Mouse (Mus musculus) midbrain, embryonic 14.5 days (tissue): ENCODE data around the gene Inpp5d. TPM values are rescaled to one million over a fixed set of nuclear protein-coding genes. Genes with fewer than 3 reads are reported as not detected.

Source experiments
- ATAC-seq: fragments of 200-750 bp; cut with Nextera tagmentation; 2 replicates; pipeline ENCODE4 v1.8.0; 2017; ENCODE audit warnings: moderate number of reproducible peaks, moderate library complexity; ENCODE audit not compliant: low FRiP score, low TSS enrichment
- DNase-seq: peaks from one replicate; pipeline ENCODE4 v3.0.0-alpha.2; 2015
- H3K27ac ChIP-seq: fragments of 300-500 bp; sonication (generic); replicated peaks from 2 replicates; pipeline ENCODE4 v1.5.1; 2014; ENCODE audit warnings: mild to moderate bottlenecking, low read depth, low read length, moderate library complexity
- H3K27me3 ChIP-seq: fragments of 300-500 bp; sonication (generic); 2 replicates; pipeline ENCODE4 v1.6.1; 2014; ENCODE audit warnings: low read length, control low read depth, mixed read lengths; ENCODE audit not compliant: control insufficient read depth, insufficient read depth
- H3K36me3 ChIP-seq: fragments of 300-500 bp; sonication (generic); 2 replicates; pipeline ENCODE4 v1.6.1; 2014; ENCODE audit warnings: low read length, control low read depth; ENCODE audit not compliant: control insufficient read depth, insufficient read depth
- H3K4me1 ChIP-seq: fragments of 300-500 bp; sonication (generic); 2 replicates; pipeline ENCODE4 v1.6.1; 2014; ENCODE audit warnings: mild to moderate bottlenecking, antibody characterized with exemption, low read length, control low read depth; ENCODE audit not compliant: control insufficient read depth, insufficient read depth
- H3K4me2 ChIP-seq: fragments of 300-500 bp; sonication (generic); 2 replicates; pipeline ENCODE4 v1.6.1; 2014; ENCODE audit warnings: mild to moderate bottlenecking, low read length, moderate library complexity
- H3K4me3 ChIP-seq: fragments of 300-500 bp; sonication (generic); replicated peaks from 2 replicates; pipeline ENCODE4 v1.5.1; 2014; ENCODE audit warnings: low read depth, low read length
- H3K9ac ChIP-seq: fragments of 300-500 bp; sonication (generic); replicated peaks from 2 replicates; pipeline ENCODE4 v1.6.1; 2014; ENCODE audit warnings: mild to moderate bottlenecking, low read length, moderate library complexity
- H3K9me3 ChIP-seq: fragments of 300-500 bp; sonication (generic); 2 replicates; pipeline ENCODE4 v1.6.1; 2016; ENCODE audit warnings: low read length, control low read depth, mixed read lengths; ENCODE audit not compliant: control insufficient read depth
- WGBS: fragments of 180-500 bp; shearing (Covaris S2); extraction: QIAGEN DNeasy Blood & Tissue Kit; methylation state at CpG from one replicate; pipeline ENCODE4 v1.1.7; 2014; 5-methylcytosine and 5-hydroxymethylcytosine counted together
- polyA plus RNA-seq: library from polyadenylated mRNA; unstranded; fragments of >200 nt; fragmentation: Nextera tagmentation; extraction: Ambion mirVana; gene quantifications from 2 replicates; pipeline ENCODE4 v1.2.1, GENCODE M21; 2014

Gene Inpp5d
- polyA plus RNA-seq, 1 experiment from 2014 or later = 4.6 TPM

DNA sequence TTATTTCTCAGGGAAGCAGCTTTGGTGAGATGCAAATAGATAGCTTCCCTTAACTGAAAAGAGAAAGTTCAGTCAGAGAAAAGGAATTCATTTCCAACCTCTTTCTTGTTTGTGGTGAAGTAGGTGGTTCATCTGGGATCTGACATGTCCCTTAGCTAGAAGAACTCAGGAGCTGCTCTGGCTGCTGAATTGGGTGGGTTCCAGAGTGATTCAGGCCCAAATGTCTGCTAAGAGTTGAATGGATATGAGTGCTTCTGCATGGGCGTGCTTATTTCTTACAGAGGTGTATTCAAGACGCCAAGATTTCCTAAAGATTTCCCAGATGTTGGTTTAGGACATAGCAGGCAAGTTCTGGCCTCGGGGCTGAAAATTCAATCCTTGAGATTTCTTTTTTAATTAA, 114.0 kb downstream of the Inpp5d start:
- ATAC-seq = no peak
- H3K4me1 ChIP-seq = no peaks in the 10 kb centered on the region
- H3K4me3 ChIP-seq = no peak overlapping the region
- H3K9ac ChIP-seq = no peak overlapping the region
- no peaks in the 10 kb centered on the region for H3K27me3 ChIP-seq
- H3K27ac ChIP-seq = no peak overlapping the region
- 86% methylated on average over 3 of the region's 3 CpGs for WGBS
- H3K4me2 ChIP-seq = no peak overlapping the region
- no peak for DNase-seq
- no peaks in the 10 kb centered on the region for H3K9me3 ChIP-seq
- no peaks in the 10 kb centered on the region for H3K36me3 ChIP-seq

DNA sequence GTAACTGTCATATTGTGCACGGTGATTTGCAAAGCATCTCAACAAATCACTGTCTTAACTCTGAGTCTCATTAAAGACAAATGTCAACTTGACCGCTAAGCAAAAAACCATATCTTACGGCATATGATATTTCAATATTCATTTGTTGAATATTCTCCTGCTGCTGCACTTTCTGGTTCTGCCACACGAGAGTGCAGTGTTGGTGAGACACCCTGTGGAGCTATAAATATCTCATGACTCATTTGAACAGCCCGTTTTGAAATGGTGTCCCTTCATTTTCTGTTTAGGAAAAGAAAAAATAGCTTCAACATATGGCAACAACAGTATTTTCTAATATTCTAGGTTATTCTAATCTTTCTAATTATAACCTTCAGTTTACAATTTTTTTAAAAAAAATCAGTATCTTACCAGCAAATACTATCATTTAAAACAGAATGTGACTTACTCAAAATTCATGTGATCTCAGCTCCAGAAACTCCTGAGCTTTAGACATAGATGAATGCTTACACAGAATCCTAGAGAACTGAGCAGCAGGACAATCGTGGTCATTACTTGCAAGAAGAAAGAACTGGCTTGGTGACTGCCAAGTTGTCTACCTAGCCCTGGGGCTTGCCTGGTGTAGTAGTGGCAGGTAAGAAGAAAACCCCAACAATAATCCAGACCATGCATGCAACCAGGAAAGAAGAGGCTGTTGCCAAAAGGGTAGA, 120.6 kb downstream of the Inpp5d start:
- WGBS = 84% methylated on average over 6 of the region's 6 CpGs

GRCm38 (mm10) chr1:87749360-87749973, 129.4 kb downstream of the Inpp5d start:
- H3K27ac ChIP-seq = no peak overlapping the region
- no peaks in the 10 kb centered on the region for H3K36me3 ChIP-seq
- DNase-seq (no peak), ATAC-seq (no peak)
- H3K9ac ChIP-seq = no peak overlapping the region
- H3K4me2 ChIP-seq = no peak overlapping the region
- H3K9me3 ChIP-seq = no peaks in the 10 kb centered on the region
- H3K4me1 ChIP-seq = no peaks in the 10 kb centered on the region
- no peak overlapping the region for H3K4me3 ChIP-seq
- H3K27me3 ChIP-seq = no peaks in the 10 kb centered on the region

More for the DNA sequence above, 120.6 kb downstream of the Inpp5d start:
- Histone ChIP-seq H3K4me1 (no peaks in the 10 kb centered on the region), H3K4me2 (no peak overlapping the region), H3K36me3 (no peaks in the 10 kb centered on the region), H3K9me3 (no peaks in the 10 kb centered on the region), H3K9ac (no peak overlapping the region), H3K4me3 (no peak overlapping the region), H3K27me3 (no peaks in the 10 kb centered on the region), H3K27ac (no peak overlapping the region)
- DNase-seq = no peak
- no peak for ATAC-seq

GRCm38 (mm10) chr1:87755641-87756470, 135.7 kb downstream of the Inpp5d start, which contains the start of gene Atg16l1:
Gene Atg16l1, plus strand, starts transcription at chr1:87755870.
- H3K27me3 ChIP-seq = no peaks in the 10 kb centered on the region
- H3K4me1 ChIP-seq = peaks cover 8% of the 10 kb centered on the region
- H3K9me3 ChIP-seq = no peaks in the 10 kb centered on the region
- H3K9ac ChIP-seq = peak within 1 kb of the TSS; percentile 92
- H3K27ac ChIP-seq = peak within 1 kb of the TSS; percentile 88
- 1% methylated on average over 79 of the region's 79 CpGs for WGBS
- peak within 1 kb of the TSS; percentile 86 for H3K4me2 ChIP-seq
- ATAC-seq = peak; percentile 99
- peaks cover 16% of the 10 kb centered on the region for H3K36me3 ChIP-seq
- peak; percentile 99 for DNase-seq
- H3K4me3 ChIP-seq = peak within 1 kb of the TSS; percentile 95

- no peaks in the 10 kb centered on the region for H3K27me3 ChIP-seq
- no peak for DNase-seq
These were observed 143.7 kb downstream of the Inpp5d start for GRCm38 (mm10) chr1:87763821-87764220.

DNA sequence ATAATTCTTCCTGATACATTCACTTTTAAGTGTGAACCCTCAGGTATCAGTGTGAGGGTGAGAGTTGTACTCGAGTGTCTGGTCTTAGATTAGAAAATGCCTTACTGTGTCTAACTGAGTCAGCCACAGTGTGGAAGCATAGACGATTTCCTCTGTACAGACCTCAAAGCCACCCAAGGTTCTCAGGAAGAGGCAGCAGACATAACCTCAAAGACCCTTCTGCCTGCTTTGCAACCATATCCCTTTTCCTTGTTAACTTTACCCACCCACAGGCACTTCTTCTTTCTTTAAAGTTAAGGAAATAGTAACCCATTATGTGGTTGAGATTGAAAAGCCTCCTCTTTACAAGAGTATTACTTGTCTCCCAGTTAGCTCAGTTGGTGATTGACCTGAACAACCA, 145.6 kb downstream of the Inpp5d start:
- Histone ChIP-seq H3K4me2 (no peak overlapping the region), H3K9me3 (no peaks in the 10 kb centered on the region), H3K36me3 (peaks cover 94% of the 10 kb centered on the region), H3K27me3 (no peaks in the 10 kb centered on the region), H3K4me1 (no peaks in the 10 kb centered on the region), H3K4me3 (no peak overlapping the region), H3K9ac (no peak overlapping the region), H3K27ac (no peak overlapping the region)
- 93% methylated on average over 2 of the region's 2 CpGs for WGBS
- DNase-seq (no peak), ATAC-seq (no peak)

More at GRCm38 (mm10) chr1:87763821-87764220, 143.7 kb downstream of the Inpp5d start:
- Histone ChIP-seq H3K4me3 (no peak overlapping the region), H3K4me1 (no peaks in the 10 kb centered on the region), H3K9ac (no peak overlapping the region), H3K27ac (no peak overlapping the region), H3K9me3 (no peaks in the 10 kb centered on the region), H3K4me2 (no peak overlapping the region), H3K36me3 (peaks cover 92% of the 10 kb centered on the region)
- ATAC-seq = no peak
- WGBS = 93% methylated on average over 3 of the region's 3 CpGs

DNA sequence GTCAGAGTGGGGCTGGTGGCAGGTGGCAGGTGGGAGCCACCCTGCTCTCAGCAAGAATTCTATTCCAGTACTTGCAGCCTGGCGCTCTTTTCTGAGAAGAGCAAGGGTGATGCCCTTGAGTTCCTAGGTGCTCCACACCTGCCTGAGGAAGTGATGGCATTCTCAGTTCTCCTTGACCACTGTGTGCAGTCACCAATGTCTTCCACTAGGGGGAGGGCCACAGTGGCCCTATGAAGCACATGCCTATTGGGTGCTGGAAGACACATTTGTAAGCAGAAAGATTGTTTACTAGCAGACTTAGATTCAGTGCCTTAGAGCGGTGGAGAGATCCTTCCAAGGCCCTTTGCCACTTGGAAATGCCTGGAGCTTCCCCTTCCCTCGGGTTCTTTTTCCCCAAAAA, 146.1 kb downstream of the Inpp5d start:
- DNase-seq = no peak

GRCm38 (mm10) chr1:87769263-87769662, 149.2 kb downstream of the Inpp5d start:
- no peak for DNase-seq
- Histone ChIP-seq H3K27me3 (no peaks in the 10 kb centered on the region), H3K4me1 (no peaks in the 10 kb centered on the region), H3K36me3 (peaks cover 92% of the 10 kb centered on the region), H3K9me3 (no peaks in the 10 kb centered on the region), H3K9ac (no peak overlapping the region), H3K4me2 (no peak overlapping the region), H3K27ac (no peak overlapping the region), H3K4me3 (no peak overlapping the region)
- WGBS = 100% methylated on average over 2 of the region's 2 CpGs
- ATAC-seq = no peak

More for the DNA sequence above, 146.1 kb downstream of the Inpp5d start:
- WGBS = 96% methylated on average over 3 of the region's 3 CpGs
- H3K36me3 ChIP-seq = peaks cover 94% of the 10 kb centered on the region
- no peak overlapping the region for H3K27ac ChIP-seq
- no peak for ATAC-seq
- no peak overlapping the region for H3K4me3 ChIP-seq
- H3K4me2 ChIP-seq = no peak overlapping the region
- no peaks in the 10 kb centered on the region for H3K27me3 ChIP-seq
- no peak overlapping the region for H3K9ac ChIP-seq
- no peaks in the 10 kb centered on the region for H3K4me1 ChIP-seq
- H3K9me3 ChIP-seq = no peaks in the 10 kb centered on the region
